Mouse (Mus musculus): ENCODE data around the gene Bcor. TPM values are rescaled to one million over a fixed set of nuclear protein-coding genes. Genes with fewer than 3 reads are reported as not detected.

Gene Bcor
- polyA plus RNA-seq, 1 experiment from 2014 or later, result 16.7 TPM

DNA sequence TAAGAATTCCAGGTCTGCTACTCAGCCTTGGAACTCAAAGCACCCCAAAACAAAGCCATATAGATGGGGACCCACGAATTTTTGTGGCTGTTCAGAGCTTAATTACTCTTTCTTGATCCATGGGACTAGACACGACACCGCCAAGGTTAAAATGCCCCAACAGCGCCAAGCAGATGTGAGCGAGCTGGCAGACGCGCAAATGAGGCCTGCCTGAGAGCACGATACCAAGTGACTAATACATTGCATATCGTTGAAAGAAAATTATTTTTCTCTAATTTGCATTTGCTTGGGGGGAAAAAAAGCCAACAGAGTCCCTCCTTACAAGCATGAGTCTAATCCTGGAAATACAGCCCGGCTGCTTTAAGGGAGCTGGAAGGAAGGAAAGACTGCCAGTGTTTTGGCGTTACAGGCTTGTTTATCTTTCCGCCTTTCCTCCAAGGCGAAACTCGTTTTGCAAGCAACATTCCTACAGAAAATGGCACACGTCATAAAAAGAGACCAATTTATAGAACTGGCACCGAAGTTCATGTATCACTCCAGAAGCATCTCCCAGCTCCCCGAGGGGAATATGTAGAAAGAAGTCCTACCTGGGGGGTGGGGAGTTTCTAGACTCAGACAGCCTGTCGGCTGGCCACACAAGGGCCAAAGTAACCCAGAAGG lies 92.2 kb downstream of the Bcor start:
- H3K4me1 ChIP-seq, result peaks cover 87% of the 10 kb centered on the region
- 12% methylated on average over 18 of the region's 18 CpGs for WGBS
- no peak overlapping the region for H3K9ac ChIP-seq
- peaks cover 99% of the 10 kb centered on the region for H3K27me3 ChIP-seq
- H3K36me3 ChIP-seq, result no peaks in the 10 kb centered on the region
- no peak for ATAC-seq (ENCODE audit: insufficient number of reproducible peaks, insufficient read depth, low FRiP score, low TSS enrichment, low read depth)
- H3K9me3 ChIP-seq, result no peaks in the 10 kb centered on the region
- no peak overlapping the region for H3K4me3 ChIP-seq
- H3K27ac ChIP-seq, result no peak overlapping the region
- peak overlapping the region; percentile 44; the same call in 1 of the 2 replicates for H3K4me2 ChIP-seq

DNA sequence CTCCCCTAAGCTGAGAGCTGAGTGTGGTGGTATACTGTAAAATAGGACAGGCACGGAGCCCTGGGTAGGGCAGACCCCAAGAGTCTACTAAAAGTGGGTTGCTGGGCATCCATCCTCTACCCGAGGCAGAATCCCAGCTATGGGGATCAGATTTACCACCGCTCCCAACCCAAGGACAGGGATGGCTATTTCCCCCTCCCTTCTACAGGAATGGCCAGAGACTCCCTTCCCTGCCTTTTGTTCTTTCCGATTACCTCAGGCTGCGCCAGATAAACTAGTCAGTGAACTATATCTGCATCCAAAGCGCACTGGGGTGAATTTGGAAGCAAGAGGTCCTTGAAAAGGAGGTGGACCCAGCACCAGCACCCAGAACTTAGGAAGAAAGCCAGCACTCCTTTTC lies 93.1 kb downstream of the Bcor start:
- no peak overlapping the region for H3K27ac ChIP-seq
- H3K27me3 ChIP-seq, result peaks cover 99% of the 10 kb centered on the region
- WGBS, result 12% methylated on average over 6 of the region's 6 CpGs

GRCm38 (mm10) chrX:12065782-12066181 lies 94.4 kb downstream of the Bcor start:
- H3K4me1 ChIP-seq, result peaks cover 80% of the 10 kb centered on the region
- no peak overlapping the region for H3K4me2 ChIP-seq
- no peaks in the 10 kb centered on the region for H3K36me3 ChIP-seq
- no peak for ATAC-seq (ENCODE audit: insufficient number of reproducible peaks, insufficient read depth, low FRiP score, low TSS enrichment, low read depth)
- no peak overlapping the region for H3K9ac ChIP-seq
- peaks cover 97% of the 10 kb centered on the region for H3K27me3 ChIP-seq
- no peak overlapping the region for H3K4me3 ChIP-seq
- 42% methylated on average over 9 of the region's 9 CpGs for WGBS
- H3K9me3 ChIP-seq, result no peaks in the 10 kb centered on the region
- H3K27ac ChIP-seq, result no peak overlapping the region

More for the DNA sequence above, 93.1 kb downstream of the Bcor start:
- Histone ChIP-seq H3K4me3 (no peak overlapping the region), H3K4me1 (peaks cover 87% of the 10 kb centered on the region), H3K9me3 (no peaks in the 10 kb centered on the region), H3K36me3 (no peaks in the 10 kb centered on the region), H3K9ac (no peak overlapping the region), H3K4me2 (peak overlapping the region; percentile 43)
- ATAC-seq (ENCODE audit: insufficient number of reproducible peaks, insufficient read depth, low FRiP score, low TSS enrichment, low read depth), result no peak

DNA sequence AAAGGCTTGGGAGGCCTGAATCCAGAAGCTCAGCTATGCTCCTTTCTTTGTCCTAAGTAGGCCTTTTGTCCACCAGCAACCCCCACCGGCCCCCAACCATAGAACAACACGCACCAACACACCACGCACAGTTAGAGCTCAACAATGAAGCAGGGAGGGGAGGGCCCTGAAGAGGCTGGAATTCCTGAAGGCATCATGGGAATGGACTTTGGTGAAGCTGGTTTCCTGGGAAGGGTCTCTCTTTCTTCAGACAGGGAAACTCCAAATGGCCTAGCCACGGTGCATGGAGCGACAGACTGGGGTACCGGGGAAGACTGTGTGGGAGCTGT lies 97.3 kb downstream of the Bcor start:
- Histone ChIP-seq H3K27me3 (peaks cover 69% of the 10 kb centered on the region), H3K4me2 (no peak overlapping the region), H3K9ac (no peak overlapping the region), H3K9me3 (no peaks in the 10 kb centered on the region), H3K4me1 (peaks cover 55% of the 10 kb centered on the region), H3K36me3 (peaks cover 11% of the 10 kb centered on the region), H3K27ac (no peak overlapping the region), H3K4me3 (no peak overlapping the region)
- no peak for ATAC-seq (ENCODE audit: insufficient number of reproducible peaks, insufficient read depth, low FRiP score, low TSS enrichment, low read depth)
- WGBS, result 20% methylated on average over 6 of the region's 6 CpGs

- Histone ChIP-seq H3K9me3 (no peaks in the 10 kb centered on the region), H3K9ac (no peak overlapping the region), H3K27me3 (peaks cover 64% of the 10 kb centered on the region), H3K4me3 (no peak overlapping the region), H3K27ac (no peak overlapping the region), H3K4me2 (no peak overlapping the region), H3K36me3 (peaks cover 16% of the 10 kb centered on the region), H3K4me1 (peaks cover 49% of the 10 kb centered on the region)
- no peak for ATAC-seq (ENCODE audit: insufficient number of reproducible peaks, insufficient read depth, low FRiP score, low TSS enrichment, low read depth)
- WGBS, result 17% methylated on average over 24 of the region's 24 CpGs
Observed at GRCm38 (mm10) chrX:12062121-12062931, 97.8 kb downstream of the Bcor start.

DNA sequence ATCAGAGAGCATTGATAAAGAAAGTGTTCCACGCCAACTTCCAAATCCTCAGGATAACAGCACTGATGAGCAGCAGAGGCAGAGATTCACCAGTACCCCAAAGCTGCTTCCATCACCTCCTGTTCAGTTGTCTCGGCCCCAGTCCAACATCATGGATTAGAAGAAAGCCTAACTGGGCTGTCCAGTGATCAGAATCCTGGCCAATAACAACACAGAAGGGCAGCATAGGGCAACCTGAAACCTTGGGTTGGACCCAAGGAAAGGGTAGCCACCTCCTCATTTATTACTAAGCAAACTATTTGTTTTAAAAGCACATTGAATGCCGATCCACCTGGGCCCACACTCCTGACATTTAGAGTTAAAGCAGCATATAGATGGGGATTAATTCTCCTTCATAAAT lies 99.3 kb downstream of the Bcor start:
- no peak overlapping the region for H3K27ac ChIP-seq
- ATAC-seq (ENCODE audit: insufficient number of reproducible peaks, insufficient read depth, low FRiP score, low TSS enrichment, low read depth), result no peak
- H3K4me1 ChIP-seq, result peaks cover 34% of the 10 kb centered on the region
- 71% methylated on average over 3 of the region's 3 CpGs for WGBS
- H3K4me3 ChIP-seq, result no peak overlapping the region
- H3K9ac ChIP-seq, result no peak overlapping the region
- peaks cover 29% of the 10 kb centered on the region for H3K36me3 ChIP-seq
- no peaks in the 10 kb centered on the region for H3K9me3 ChIP-seq
- H3K4me2 ChIP-seq, result no peak overlapping the region
- peaks cover 49% of the 10 kb centered on the region for H3K27me3 ChIP-seq

DNA sequence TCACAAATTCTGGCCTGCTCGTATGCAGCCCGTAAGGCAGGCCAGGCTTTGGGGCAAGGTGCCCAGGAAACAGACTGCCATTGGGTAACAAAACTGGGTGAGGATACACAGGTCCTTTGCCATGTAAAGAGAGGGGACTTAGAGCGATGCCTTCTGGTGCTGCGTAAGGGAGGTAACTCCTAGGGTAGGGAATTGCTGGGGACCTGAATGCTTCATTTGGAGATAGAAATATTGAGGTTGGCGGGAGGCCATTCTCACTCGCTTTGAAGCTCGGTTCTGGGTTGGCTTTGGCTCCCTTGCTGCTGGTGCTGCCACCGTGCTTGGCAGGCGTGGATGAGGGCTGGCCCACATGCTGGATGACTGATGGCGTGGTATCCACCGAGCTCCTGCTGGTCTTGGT lies 102.9 kb downstream of the Bcor start:
- 90% methylated on average over 11 of the region's 11 CpGs for WGBS
- Histone ChIP-seq H3K4me3 (no peak overlapping the region), H3K36me3 (peaks cover 47% of the 10 kb centered on the region), H3K4me1 (peaks cover 7% of the 10 kb centered on the region), H3K9me3 (no peaks in the 10 kb centered on the region), H3K4me2 (no peak overlapping the region), H3K27ac (no peak overlapping the region), H3K9ac (no peak overlapping the region), H3K27me3 (peaks cover 12% of the 10 kb centered on the region)
- ATAC-seq (ENCODE audit: insufficient number of reproducible peaks, insufficient read depth, low FRiP score, low TSS enrichment, low read depth), result no peak

- H3K4me2 ChIP-seq, result no peak overlapping the region
- no peak overlapping the region for H3K4me3 ChIP-seq
- WGBS, result 74% methylated on average over 9 of the region's 9 CpGs
- H3K27me3 ChIP-seq, result peaks cover 7% of the 10 kb centered on the region; the same call in 1 of the 2 replicates
- H3K9me3 ChIP-seq, result no peaks in the 10 kb centered on the region
- peaks cover 7% of the 10 kb centered on the region; the same call in 1 of the 2 replicates for H3K4me1 ChIP-seq
- ATAC-seq (ENCODE audit: insufficient number of reproducible peaks, insufficient read depth, low FRiP score, low TSS enrichment, low read depth), result no peak
- no peak overlapping the region for H3K9ac ChIP-seq
- peaks cover 47% of the 10 kb centered on the region for H3K36me3 ChIP-seq
- no peak overlapping the region for H3K27ac ChIP-seq
Observed at GRCm38 (mm10) chrX:12053315-12053914, 106.7 kb downstream of the Bcor start.

GRCm38 (mm10) chrX:12052651-12053050 lies 107.5 kb downstream of the Bcor start:
- H3K4me2 ChIP-seq, result no peak overlapping the region
- no peak overlapping the region for H3K9ac ChIP-seq
- peaks cover 15% of the 10 kb centered on the region for H3K27me3 ChIP-seq
- H3K9me3 ChIP-seq, result no peaks in the 10 kb centered on the region
- 94% methylated on average over 1 of the region's 1 CpGs for WGBS
- H3K4me1 ChIP-seq, result peaks cover 14% of the 10 kb centered on the region
- H3K27ac ChIP-seq, result no peak overlapping the region
- no peak overlapping the region for H3K4me3 ChIP-seq
- peaks cover 39% of the 10 kb centered on the region for H3K36me3 ChIP-seq
- ATAC-seq (ENCODE audit: insufficient number of reproducible peaks, insufficient read depth, low FRiP score, low TSS enrichment, low read depth), result no peak

DNA sequence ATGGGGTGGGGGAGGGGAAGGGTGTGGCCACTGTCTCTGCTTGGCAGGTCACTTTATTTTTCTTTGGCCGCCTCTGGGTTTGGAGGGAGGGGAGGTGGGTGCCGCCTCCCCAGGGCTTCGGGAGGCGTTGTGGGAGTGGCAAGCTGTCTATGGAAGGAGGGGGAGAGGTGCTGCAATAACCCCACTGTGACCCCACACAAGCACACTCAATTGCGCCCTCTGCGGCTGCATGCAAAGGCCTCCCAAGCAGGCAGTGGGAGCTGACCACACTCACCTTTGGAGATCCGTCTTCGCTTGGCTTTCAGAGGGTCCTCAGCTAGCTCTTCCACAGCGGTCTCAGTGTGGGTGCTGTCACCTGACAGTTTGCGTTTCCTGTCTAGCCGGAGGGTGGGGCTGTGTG lies 111.4 kb downstream of the Bcor start:
- no peak overlapping the region for H3K4me2 ChIP-seq
- no peaks in the 10 kb centered on the region for H3K9me3 ChIP-seq
- H3K4me3 ChIP-seq, result no peak overlapping the region
- H3K9ac ChIP-seq, result no peak overlapping the region
- peaks cover 19% of the 10 kb centered on the region; the same call in 1 of the 2 replicates for H3K36me3 ChIP-seq
- WGBS, result 62% methylated on average over 11 of the region's 11 CpGs
- ATAC-seq (ENCODE audit: insufficient number of reproducible peaks, insufficient read depth, low FRiP score, low TSS enrichment, low read depth), result no peak
- H3K27me3 ChIP-seq, result peaks cover 32% of the 10 kb centered on the region
- peaks cover 20% of the 10 kb centered on the region for H3K4me1 ChIP-seq
- H3K27ac ChIP-seq, result no peak overlapping the region

- Histone ChIP-seq H3K9ac (no peak overlapping the region), H3K27me3 (peaks cover 32% of the 10 kb centered on the region), H3K4me2 (no peak overlapping the region), H3K9me3 (no peaks in the 10 kb centered on the region), H3K27ac (no peak overlapping the region), H3K36me3 (peaks cover 17% of the 10 kb centered on the region; the same call in 1 of the 2 replicates), H3K4me1 (peaks cover 20% of the 10 kb centered on the region), H3K4me3 (no peak overlapping the region)
- WGBS, result 35% methylated on average over 9 of the region's 9 CpGs
- ATAC-seq (ENCODE audit: insufficient number of reproducible peaks, insufficient read depth, low FRiP score, low TSS enrichment, low read depth), result no peak
Observed at GRCm38 (mm10) chrX:12048166-12048565, 112.0 kb downstream of the Bcor start.
